Mouse (Mus musculus) hindbrain, embryonic 15.5 days (tissue): Measurements from ENCODE around the gene Arl15. TPM values are rescaled to one million over a fixed set of nuclear protein-coding genes. Genes with fewer than 3 reads are reported as not detected.

ENCODE experiments used
- ATAC-seq: fragments of 200-750 bp; cut with Nextera tagmentation; 2 replicates; pipeline ENCODE4 v1.8.0; 2017; ENCODE audit warnings: low read depth, moderate number of reproducible peaks, moderate TSS enrichment; ENCODE audit not compliant: low FRiP score
- H3K27ac ChIP-seq: fragments of 300-500 bp; sonication (generic); replicated peaks from 2 replicates; pipeline ENCODE4 v1.5.1; 2015; ENCODE audit warnings: mild to moderate bottlenecking, inconsistent platforms
- H3K27me3 ChIP-seq: fragments of 300-500 bp; sonication (generic); 2 replicates; pipeline ENCODE4 v1.6.1; 2015; ENCODE audit warnings: control low read depth, inconsistent platforms
- H3K36me3 ChIP-seq: fragments of 300-500 bp; sonication (generic); 2 replicates; pipeline ENCODE4 v1.6.1; 2015; ENCODE audit warnings: control low read depth, inconsistent platforms
- H3K4me1 ChIP-seq: fragments of 300-500 bp; sonication (generic); replicated peaks from 2 replicates; pipeline ENCODE4 v1.6.1; 2015; ENCODE audit warnings: control low read depth, inconsistent platforms
- H3K4me2 ChIP-seq: fragments of 300-500 bp; sonication (generic); 2 replicates; pipeline ENCODE4 v1.6.1; 2015; ENCODE audit warnings: moderate library complexity, mild to moderate bottlenecking, inconsistent platforms
- H3K4me3 ChIP-seq: fragments of 300-500 bp; sonication (generic); 2 replicates; pipeline ENCODE4 v1.5.1; 2015; ENCODE audit warnings: mild to moderate bottlenecking, inconsistent platforms
- H3K9ac ChIP-seq: fragments of 300-500 bp; sonication (generic); 2 replicates; pipeline ENCODE4 v1.6.1; 2015; ENCODE audit warnings: inconsistent platforms
- H3K9me3 ChIP-seq: fragments of 300-500 bp; sonication (generic); 2 replicates; pipeline ENCODE4 v1.6.1; 2016; ENCODE audit warnings: control low read depth, inconsistent platforms
- WGBS: fragments of 180-500 bp; shearing (Covaris S2); methylation state at CpG from one replicate; pipeline ENCODE4 v1.1.7; 2015; 5-methylcytosine and 5-hydroxymethylcytosine counted together
- polyA plus RNA-seq: library from polyadenylated mRNA; unstranded; fragments of >200 nt; fragmentation: Nextera tagmentation; extraction: Ambion mirVana; gene quantifications from 2 replicates; pipeline ENCODE4 v1.2.1, GENCODE M21; 2015

Arl15 gene
- polyA plus RNA-seq, 1 experiment from 2014 or later: 13.8 TPM

DNA sequence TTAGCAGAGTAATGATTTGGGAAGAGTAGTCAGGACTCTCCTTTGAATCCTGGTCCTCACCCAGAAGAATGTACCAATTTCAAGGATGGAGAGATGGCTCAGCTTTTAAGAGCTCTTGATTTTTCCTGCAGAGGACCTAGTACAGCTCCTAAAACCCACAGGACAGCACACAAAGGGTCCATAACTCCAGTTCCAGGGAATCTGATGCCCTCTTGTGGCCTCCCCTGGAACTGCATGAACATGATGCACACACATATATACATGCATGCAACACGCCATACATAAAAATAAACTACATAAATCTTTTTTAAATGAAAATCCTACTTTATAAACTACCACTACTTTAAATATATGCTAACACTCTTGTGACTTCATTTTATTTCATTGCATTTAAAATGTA lies 70.6 kb downstream of the Arl15 start:
- Histone ChIP-seq H3K36me3 (no peaks in the 10 kb centered on the region), H3K4me2 (no peak overlapping the region), H3K4me3 (no peak overlapping the region), H3K4me1 (peaks cover 8% of the 10 kb centered on the region; the same call in 1 of the 2 replicates), H3K9ac (no peak overlapping the region), H3K27ac (no peak overlapping the region), H3K9me3 (no peaks in the 10 kb centered on the region), H3K27me3 (no peaks in the 10 kb centered on the region)
- 52% methylated on average over 1 of the region's 1 CpGs for WGBS
- peak; percentile 51; the same call in 1 of the 2 replicates for ATAC-seq

DNA sequence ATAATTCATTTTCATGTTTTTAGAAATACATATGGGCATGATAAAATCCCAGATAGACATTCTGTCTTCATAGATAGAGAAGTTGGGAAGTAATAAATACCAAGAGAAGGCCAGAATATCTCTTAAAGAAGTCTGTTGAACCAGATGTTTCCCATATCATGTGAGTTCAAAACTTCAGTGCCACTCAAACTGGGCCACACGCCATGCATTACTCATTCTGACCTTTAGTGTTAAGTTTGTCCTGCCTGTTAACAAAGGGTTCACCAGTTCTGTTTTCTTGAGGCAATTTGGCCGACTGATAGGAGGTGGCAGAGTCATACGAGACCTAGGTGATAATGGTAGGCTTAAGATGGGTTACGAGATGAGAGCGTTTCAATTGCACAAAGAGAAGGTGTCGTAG lies 71.1 kb downstream of the Arl15 start:
- Histone ChIP-seq H3K4me1 (peaks cover 7% of the 10 kb centered on the region; the same call in 1 of the 2 replicates), H3K27me3 (no peaks in the 10 kb centered on the region), H3K36me3 (no peaks in the 10 kb centered on the region), H3K9me3 (no peaks in the 10 kb centered on the region), H3K9ac (no peak overlapping the region), H3K4me3 (no peak overlapping the region), H3K4me2 (no peak overlapping the region), H3K27ac (no peak overlapping the region)
- 78% methylated on average over 6 of the region's 6 CpGs for WGBS
- no peak for ATAC-seq

DNA sequence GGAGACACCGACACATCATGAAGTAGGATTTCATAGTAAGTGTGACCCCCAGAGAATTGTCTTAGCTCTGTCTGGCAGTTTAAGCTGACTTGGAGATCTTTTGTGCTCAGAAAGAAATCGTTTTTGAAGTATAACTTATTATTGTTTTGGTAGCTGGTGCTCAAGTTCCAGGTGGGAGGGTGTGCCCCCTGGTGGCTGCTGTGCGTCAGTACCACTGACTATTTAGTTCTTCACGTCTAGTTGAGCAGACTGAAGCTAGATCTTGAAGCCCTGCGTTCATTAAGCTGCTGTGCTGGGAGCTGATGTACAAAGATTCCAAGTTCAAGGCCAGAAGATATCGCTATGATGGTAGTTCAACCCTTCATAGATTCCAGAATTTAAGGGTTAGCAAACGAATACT lies 71.5 kb downstream of the Arl15 start:
- Histone ChIP-seq H3K9ac (no peak overlapping the region), H3K27me3 (no peaks in the 10 kb centered on the region), H3K4me3 (no peak overlapping the region), H3K4me1 (peaks cover 3% of the 10 kb centered on the region; the same call in 1 of the 2 replicates), H3K9me3 (no peaks in the 10 kb centered on the region), H3K36me3 (no peaks in the 10 kb centered on the region), H3K4me2 (no peak overlapping the region), H3K27ac (no peak overlapping the region)
- no peak for ATAC-seq
- 33% methylated on average over 7 of the region's 7 CpGs for WGBS

DNA sequence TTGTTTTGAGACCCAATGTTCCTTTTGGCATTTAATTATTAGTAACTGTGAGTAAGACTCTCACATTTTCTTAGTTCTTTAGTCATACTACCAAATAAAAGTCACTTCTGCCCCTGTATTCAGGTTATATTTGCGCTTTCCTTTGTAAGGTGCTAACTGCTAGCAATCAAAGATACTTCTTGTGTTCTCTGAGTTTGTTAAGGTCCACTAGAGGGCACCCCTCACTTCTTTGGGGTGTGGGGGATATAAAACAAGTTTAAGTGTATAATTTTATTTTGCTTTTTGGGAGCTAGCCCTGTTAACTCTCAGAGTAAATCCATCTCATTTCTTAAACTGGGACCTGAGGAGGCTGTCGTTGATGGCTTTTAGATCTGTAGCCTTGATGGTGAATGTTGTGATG lies 73.4 kb downstream of the Arl15 start:
- ATAC-seq: no peak
- Histone ChIP-seq H3K36me3 (no peaks in the 10 kb centered on the region), H3K9ac (no peak overlapping the region)

DNA sequence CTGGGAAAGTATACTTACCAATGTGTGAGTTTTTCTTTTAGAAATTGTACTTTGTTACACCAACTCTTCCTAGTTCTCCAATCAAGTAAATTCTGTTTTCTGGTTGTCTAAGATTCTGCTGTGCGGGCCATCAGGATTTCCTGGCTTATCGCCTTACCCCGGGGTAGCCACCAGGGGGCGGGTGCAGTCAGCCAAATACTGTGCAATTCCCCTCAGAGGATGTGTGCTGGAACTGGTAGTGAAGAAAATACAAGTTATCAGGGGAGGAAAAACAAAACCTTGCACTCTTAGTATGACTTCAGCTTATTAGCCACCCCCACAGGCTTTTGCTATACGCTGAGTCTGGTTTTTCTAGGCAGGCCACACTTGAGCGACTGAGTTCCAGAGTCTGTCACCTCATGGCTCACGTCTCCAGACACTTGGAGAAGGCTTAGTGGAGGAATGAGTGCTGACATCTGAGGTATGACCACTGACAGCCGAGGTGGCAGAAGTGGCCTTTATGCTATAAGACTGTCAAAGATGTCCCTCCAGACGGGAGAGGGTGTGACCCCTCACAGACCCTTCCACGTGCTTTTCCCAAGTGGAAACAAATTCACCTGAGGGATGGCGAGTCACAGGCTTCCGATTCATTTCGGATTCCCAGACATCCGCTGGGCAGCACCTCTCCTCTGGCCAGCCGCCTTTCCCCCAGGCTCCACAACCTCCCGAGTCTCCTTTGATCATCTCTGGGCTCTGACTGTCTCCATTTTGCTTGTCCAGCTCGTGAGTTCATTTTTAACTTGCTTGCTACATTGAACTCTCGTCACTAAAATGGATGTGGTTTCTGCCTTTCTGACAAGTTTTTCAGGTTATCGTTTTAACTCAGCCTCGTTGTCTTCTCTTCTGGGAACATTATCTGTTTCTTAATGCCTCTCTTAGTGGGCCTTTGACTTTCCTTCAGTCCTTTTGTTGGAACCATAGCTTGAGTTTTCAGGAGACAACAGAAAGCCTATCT lies 75.2 kb downstream of the Arl15 start:
- Histone ChIP-seq H3K4me2 (no peak overlapping the region), H3K9ac (no peak overlapping the region), H3K27ac (no peak overlapping the region), H3K4me1 (no peaks in the 10 kb centered on the region; the same call in 1 of the 2 replicates), H3K4me3 (no peak overlapping the region), H3K36me3 (no peaks in the 10 kb centered on the region), H3K9me3 (no peaks in the 10 kb centered on the region), H3K27me3 (no peaks in the 10 kb centered on the region)
- WGBS: 68% methylated on average over 20 of the region's 20 CpGs
- ATAC-seq: peak; percentile 61

More for the DNA sequence above, 73.4 kb downstream of the Arl15 start:
- H3K27ac ChIP-seq: no peak overlapping the region
- H3K9me3 ChIP-seq: no peaks in the 10 kb centered on the region
- no peaks in the 10 kb centered on the region; the same call in 1 of the 2 replicates for H3K4me1 ChIP-seq
- no peak overlapping the region for H3K4me3 ChIP-seq
- H3K4me2 ChIP-seq: no peak overlapping the region
- H3K27me3 ChIP-seq: no peaks in the 10 kb centered on the region
- 94% methylated on average over 2 of the region's 2 CpGs for WGBS

DNA sequence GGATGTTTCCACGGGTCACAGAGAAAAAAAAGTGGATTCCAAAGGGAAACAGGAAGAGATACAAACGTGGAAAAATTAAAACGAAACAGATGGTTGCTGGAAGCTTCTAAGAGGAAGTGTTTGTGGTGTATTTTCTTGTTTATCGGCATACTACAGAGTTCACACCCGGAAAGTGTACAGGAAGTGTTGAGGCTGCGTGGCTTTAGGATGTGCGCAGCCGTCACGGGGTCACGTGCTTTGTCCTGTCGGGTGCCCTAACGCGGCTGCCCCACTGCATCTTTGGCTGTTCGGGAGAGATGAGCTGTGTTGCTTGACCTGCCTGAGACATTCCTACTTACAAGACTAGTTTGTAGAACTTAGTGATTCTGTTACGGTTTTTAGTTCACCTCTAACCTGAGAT lies 76.1 kb downstream of the Arl15 start:
- ATAC-seq: no peak
- Histone ChIP-seq H3K27ac (no peak overlapping the region), H3K4me1 (no peaks in the 10 kb centered on the region; the same call in 1 of the 2 replicates), H3K9me3 (no peaks in the 10 kb centered on the region), H3K36me3 (no peaks in the 10 kb centered on the region), H3K4me2 (no peak overlapping the region), H3K4me3 (no peak overlapping the region), H3K27me3 (no peaks in the 10 kb centered on the region), H3K9ac (no peak overlapping the region)
- 91% methylated on average over 15 of the region's 15 CpGs for WGBS

DNA sequence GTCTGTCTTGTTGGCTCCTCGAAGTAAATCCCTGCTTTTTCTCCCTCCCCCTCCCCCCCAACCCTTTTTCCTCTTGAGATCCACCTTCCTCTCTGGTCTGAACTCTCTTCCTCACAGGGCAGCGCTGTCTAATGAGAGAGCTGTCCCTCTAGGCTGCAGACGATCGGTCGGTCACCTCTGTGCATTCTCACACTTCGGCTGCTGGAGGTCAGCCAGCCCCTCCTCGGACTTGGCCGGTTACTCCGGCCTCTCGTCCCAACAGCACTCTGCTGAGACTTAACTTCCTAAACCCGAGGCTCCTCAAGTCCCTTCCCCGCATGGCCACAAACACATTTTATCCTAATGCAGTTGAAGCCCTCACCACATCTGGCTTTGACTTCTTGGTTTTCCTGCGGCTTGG lies 77.5 kb downstream of the Arl15 start:
- no peak overlapping the region for H3K27ac ChIP-seq
- no peak overlapping the region for H3K4me3 ChIP-seq
- no peak for ATAC-seq
- H3K27me3 ChIP-seq: no peaks in the 10 kb centered on the region
- H3K9me3 ChIP-seq: no peaks in the 10 kb centered on the region
- no peaks in the 10 kb centered on the region for H3K36me3 ChIP-seq
- H3K4me1 ChIP-seq: no peaks in the 10 kb centered on the region
- 66% methylated on average over 13 of the region's 13 CpGs for WGBS
- H3K9ac ChIP-seq: no peak overlapping the region
- no peak overlapping the region for H3K4me2 ChIP-seq

DNA sequence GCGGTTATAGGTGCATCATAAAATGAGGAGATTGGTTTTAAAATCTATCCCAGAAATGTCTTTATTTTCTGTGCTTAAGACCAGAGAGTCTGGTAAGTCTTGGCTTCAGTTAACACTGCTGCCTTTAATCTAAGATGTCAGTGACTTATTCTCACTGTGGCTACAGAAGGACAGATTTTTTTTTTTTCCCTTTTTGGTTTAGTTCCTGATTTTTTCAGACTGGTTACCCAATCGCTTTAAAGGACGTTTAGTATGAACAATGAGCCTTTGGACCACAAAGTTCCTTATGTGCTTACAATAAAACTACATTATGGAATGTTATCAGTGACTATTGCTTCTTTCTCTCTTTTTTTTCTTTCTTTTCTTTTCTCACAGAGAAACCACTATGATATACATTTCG lies 81.4 kb downstream of the Arl15 start:
- no peak for ATAC-seq
- no peak overlapping the region for H3K4me2 ChIP-seq
- H3K27ac ChIP-seq: no peak overlapping the region
- H3K9ac ChIP-seq: no peak overlapping the region
- H3K4me3 ChIP-seq: no peak overlapping the region
- H3K4me1 ChIP-seq: peaks cover 26% of the 10 kb centered on the region
- no peaks in the 10 kb centered on the region for H3K27me3 ChIP-seq
- WGBS: 85% methylated on average over 4 of the region's 4 CpGs
- H3K36me3 ChIP-seq: no peaks in the 10 kb centered on the region
- H3K9me3 ChIP-seq: no peaks in the 10 kb centered on the region

DNA sequence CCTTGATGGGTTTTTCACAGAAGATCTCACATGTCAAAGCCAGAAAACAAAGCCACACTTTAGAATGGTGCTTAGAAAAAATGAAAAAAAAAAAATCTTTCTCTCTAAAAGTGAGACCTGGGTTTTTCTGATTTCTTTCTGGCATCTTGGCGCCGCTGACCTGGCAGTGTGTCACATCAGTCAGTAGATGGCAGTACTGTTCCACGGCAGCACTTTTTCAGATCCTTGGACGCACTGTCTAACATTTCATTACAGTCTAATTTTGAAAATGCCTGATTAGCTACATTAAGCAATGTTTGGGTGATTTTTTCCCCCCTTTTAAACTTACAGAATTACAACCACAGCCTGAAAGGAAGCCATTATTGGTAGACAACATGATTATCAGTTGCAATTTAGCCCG lies 83.1 kb downstream of the Arl15 start:
- Histone ChIP-seq H3K27me3 (no peaks in the 10 kb centered on the region), H3K4me2 (no peak overlapping the region), H3K36me3 (no peaks in the 10 kb centered on the region), H3K9ac (no peak overlapping the region), H3K27ac (no peak overlapping the region), H3K4me1 (peaks cover 32% of the 10 kb centered on the region), H3K9me3 (no peaks in the 10 kb centered on the region), H3K4me3 (no peak overlapping the region)
- ATAC-seq: peak; percentile 60; the same call in 1 of the 2 replicates
- WGBS: 10% methylated on average over 5 of the region's 5 CpGs

DNA sequence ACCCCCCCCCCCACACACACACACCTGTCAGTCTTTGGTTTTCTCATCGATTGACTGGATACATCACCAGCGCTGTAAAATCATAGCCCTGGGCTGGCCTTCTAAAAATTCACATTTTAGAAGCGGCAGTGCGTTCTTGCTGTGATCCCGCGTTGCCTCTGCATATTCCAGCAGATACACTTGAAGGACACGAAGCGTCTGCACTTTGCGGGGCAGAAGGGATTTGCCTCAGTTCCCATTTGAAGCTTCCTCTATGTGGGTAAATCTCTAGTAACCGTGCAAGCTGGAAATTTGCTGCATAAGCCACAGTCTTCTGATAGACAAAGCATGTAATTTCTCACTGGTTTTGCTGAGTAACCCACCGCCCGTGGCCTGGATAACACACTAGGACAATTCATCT lies 84.3 kb downstream of the Arl15 start:
- H3K36me3 ChIP-seq: no peaks in the 10 kb centered on the region
- no peaks in the 10 kb centered on the region for H3K27me3 ChIP-seq
- no peak overlapping the region for H3K4me3 ChIP-seq
- no peak for ATAC-seq
- WGBS: 56% methylated on average over 12 of the region's 12 CpGs
- no peak overlapping the region for H3K9ac ChIP-seq
- no peak overlapping the region for H3K4me2 ChIP-seq
- peaks cover 32% of the 10 kb centered on the region for H3K4me1 ChIP-seq
- no peak overlapping the region for H3K27ac ChIP-seq
- no peaks in the 10 kb centered on the region for H3K9me3 ChIP-seq

DNA sequence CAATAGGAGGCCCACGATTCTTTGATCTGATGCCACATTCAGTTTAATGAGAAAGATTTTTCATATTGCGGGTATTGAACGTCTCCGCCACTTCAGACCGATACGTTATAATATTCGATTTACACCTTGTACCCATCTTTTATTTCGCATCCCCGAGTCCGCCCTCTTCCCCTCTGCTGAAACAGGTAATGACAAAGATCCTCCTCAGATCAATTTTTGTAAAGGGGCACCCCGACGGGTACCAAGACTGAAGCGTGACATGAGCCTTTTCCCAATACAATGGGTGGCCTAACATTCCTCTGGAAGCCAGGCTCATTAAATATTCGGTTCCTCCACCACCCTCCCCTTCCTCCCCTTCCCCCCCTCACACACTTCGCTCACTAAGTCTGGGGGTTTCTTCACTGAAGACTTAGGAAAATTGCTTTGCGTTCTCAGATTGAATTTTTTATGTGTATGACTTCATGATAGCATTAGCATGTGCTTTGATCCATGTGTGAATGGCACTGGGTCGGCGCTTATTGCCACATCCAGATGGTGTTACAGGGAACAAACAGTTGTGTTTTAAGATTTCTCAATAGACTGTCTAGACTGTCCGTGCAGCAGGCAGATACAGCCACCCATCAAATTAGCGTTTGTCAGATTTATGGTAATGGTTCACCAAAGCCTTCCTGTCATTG lies 85.5 kb downstream of the Arl15 start:
- Histone ChIP-seq H3K9ac (no peak overlapping the region), H3K36me3 (no peaks in the 10 kb centered on the region)
- 17% methylated on average over 20 of the region's 20 CpGs for WGBS

DNA sequence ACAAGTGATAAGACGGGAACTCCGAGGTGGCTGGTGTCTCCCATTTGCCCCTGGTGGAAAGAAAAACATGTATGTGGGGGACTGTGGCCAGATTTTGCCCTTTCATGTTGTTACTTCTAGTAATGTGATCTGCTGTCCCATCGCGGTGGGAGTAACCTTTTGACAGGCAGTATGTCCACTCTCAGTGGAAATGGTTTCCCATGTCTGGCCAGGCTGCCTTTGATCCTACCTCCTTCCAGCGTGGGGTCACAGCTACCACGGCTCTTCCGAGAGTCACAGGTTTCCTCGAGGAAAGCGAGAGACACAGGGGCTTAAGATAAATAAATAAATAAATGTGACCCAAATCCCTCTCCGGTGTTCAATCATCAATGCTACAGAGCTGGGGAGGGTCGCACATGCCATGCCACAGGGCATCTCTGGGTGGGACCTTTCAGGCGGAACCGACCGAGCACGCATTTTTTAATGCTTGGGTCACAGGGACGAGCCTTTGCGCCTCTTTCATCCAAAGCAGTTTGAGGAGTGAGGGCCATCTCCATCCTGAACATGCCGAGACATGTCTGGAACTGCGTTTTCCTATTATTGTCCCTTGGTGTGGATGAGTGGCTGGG lies 86.4 kb downstream of the Arl15 start:
- H3K4me3 ChIP-seq: no peak overlapping the region
- H3K4me1 ChIP-seq: peaks cover 32% of the 10 kb centered on the region
- H3K36me3 ChIP-seq: no peaks in the 10 kb centered on the region
- H3K9me3 ChIP-seq: no peaks in the 10 kb centered on the region
- 14% methylated on average over 19 of the region's 19 CpGs for WGBS
- peak overlapping the region; percentile 41 for H3K4me2 ChIP-seq
- no peak overlapping the region for H3K27ac ChIP-seq
- no peaks in the 10 kb centered on the region for H3K27me3 ChIP-seq
- no peak overlapping the region for H3K9ac ChIP-seq
- ATAC-seq: no peak

More for the DNA sequence above, 85.5 kb downstream of the Arl15 start:
- Histone ChIP-seq H3K4me1 (peaks cover 32% of the 10 kb centered on the region), H3K4me3 (no peak overlapping the region), H3K27ac (no peak overlapping the region), H3K27me3 (no peaks in the 10 kb centered on the region), H3K4me2 (peak overlapping the region; percentile 41), H3K9me3 (no peaks in the 10 kb centered on the region)
- ATAC-seq: 0 out of 2 replicates have a peak, but pooled peaks have one; percentile 34
